Mouse (Mus musculus) liver, postnatal 0 days (tissue): ENCODE data around the gene Cacna2d4.

Source experiments
- CTCF ChIP-seq: sonication (generic); IDR thresholded peaks from 2 replicates; pipeline ENCODE4 v1.5.1; 2016; ENCODE audit warnings: antibody characterized with exemption, low read depth
- EP300 ChIP-seq: IDR thresholded peaks from 2 replicates; pipeline ENCODE4 v1.6.1; 2016; ENCODE audit warnings: antibody characterized with exemption, low read depth, mild to moderate bottlenecking

- TF ChIP-seq CTCF (no peak), EP300 (no peak)
Observed at GRCm38 (mm10) chr6:119390728-119391127, 154.4 kb downstream of the Cacna2d4 start.
